Mouse (Mus musculus) mature B cell (primary cell): ENCODE data around the gene Ltbp1.

ENCODE experiments used
- in situ Hi-C: fragments of 300-500 bp; cut with MboI; formaldehyde crosslinking; loops from 2 replicates; pipeline ENCODE4 v1.14.3; 2019

Gene Ltbp1

DNA sequence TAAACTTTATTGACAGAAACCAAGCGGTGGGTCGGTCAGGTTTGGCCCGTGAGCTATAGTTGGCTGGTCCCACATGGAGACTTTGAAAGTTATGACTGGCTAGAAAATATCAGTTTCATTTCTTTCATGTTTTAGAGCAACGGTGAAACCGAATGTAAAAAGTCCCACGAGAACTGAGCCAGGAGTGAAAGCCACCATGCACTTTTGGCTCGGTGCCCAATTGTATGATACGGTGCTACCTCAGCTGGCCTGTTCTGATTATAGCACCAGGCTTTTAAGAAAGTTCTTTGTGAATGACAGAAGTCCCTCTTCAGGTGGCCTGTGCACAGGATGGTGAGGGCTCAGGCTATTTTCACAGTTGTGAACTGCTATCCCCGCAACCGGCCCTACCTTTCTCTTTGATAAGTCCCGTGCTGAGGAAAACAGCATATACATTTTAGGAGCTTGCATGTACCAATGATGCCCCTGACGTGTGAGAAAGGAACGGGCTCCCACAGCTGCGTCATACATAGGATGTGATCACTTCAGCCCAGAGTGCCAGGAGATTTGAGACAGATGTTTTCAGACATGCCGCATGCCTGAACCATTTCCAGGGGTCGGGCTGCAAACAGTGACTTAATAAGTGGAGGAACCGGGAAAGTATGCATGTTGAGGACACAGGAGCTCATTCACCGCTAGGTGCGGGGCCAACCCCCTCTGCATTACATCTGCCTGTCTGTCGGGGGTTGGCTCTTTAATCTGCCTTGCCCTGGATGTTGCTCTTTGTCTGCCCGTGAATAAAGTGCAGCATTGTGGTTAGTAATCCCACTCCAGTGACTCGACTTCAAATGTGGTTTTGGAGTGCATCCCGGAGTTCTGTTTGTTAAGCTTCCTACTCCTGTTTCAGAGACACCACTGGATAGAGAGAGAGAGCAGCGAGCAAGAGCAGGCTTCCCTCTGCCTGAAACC, 172.8 kb downstream of the Ltbp1 start:
- in situ Hi-C loops: no loop called here

DNA sequence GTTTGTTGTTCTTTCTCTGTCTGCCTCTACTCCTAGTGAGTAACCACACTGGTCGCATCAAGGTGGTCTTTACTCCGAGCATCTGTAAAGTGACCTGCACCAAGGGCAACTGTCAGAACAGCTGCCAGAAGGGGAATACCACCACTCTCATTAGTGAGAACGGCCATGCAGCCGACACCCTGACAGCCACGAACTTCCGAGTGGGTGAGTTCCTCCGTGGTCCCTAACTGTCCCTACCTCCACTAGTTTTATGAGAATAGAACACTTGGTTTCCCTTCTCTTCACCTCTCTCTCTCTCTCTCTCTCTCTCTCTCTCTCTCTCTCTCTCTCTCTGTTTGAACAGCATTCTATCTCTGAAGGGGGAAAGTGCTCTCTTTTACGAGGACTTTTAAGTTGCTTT, 173.6 kb downstream of the Ltbp1 start:
- in situ Hi-C loops: no loop called here

DNA sequence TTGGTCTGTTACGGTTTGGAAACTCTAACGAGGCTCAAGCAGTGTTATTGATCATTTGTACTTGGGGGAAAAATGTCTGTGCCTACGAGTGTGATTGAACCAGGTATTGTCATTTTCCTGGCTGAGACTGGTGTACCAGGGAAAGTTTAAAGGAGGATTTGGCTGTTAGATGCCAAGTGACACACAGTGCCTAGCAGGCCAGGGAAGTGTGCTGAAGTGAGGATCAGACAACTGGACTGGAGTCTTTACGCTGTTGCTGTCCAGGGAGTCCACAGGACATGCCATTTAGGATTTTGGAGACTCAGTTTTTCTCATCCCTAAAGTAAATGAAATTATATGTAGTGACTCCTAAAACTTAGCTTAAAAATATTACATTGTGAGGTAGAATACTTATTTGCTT, 174.9 kb downstream of the Ltbp1 start:
- in situ Hi-C loops: no loop called here

GRCm38 (mm10) chr17:75180956-75181588, 175.7 kb downstream of the Ltbp1 start:
- in situ Hi-C loops: no loop called here

DNA sequence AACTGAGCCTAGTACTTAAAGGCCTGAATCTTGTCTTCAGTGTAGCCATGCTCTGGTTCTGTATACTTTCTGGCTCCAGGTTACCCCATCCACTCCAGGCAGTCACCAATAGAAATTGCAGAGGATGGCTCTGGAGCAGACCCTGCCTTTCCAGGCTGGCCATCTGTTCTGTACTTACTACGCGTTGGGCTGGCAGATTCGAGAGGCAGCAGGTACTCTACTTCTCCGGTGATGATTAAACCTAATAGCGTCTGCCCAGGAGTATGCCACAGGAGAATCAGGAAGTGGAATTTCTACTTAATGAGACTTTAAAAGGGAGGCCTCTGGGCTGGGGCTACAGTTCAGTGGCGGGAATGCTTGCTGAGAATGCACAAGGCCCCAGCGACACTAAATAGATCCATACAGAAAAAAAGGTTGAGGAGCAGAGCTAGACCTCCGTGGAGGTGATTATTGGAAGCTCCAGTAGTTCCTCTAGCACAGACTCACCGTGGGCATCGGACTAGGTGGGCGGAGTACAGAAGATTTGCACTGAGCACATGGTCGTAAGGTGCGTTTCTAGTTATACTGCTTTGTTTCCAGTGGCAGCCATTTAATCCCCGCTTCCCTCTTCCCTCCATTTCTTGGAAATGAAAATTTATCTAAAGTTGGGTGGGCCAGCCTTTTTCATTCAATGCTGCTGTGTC, 177.1 kb downstream of the Ltbp1 start:
- in situ Hi-C loops: no loop called here

DNA sequence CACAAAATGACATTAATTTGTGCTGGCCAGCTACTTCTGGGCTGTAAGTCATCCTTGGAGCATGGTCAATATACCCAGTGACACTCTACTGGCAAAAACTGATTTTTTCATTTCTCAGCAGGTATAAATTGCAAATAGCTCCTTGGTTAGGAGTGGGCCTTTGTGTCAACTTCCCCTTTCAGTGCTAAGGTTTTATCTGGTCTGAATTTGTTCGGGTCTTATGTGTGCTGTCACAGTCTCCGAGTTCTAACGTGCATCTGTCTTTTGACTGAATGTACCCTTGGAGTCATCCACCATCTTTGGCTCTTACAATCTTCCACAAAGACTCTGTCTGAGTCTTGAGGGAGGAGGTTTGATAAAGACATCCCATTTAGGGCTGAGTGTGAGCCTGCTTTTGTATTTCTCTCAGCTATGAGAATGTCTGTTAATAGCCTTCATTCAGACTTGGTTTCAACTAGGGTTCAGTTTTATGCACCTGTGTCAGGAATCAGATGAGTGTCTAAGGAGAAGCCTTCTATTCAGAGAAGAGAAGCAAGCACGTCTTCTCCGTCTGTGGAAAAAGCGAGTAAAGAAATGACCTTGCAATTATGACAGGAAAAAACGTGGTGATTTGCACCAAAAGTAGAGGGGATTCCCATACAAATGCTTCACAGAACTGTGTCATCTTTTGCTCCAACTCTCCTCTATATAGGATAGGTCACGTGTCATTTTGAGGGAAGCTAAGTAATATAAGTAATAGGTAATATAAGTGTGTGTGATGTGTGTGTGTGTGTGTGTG, 181.6 kb downstream of the Ltbp1 start:
- in situ Hi-C loops: no loop called here

DNA sequence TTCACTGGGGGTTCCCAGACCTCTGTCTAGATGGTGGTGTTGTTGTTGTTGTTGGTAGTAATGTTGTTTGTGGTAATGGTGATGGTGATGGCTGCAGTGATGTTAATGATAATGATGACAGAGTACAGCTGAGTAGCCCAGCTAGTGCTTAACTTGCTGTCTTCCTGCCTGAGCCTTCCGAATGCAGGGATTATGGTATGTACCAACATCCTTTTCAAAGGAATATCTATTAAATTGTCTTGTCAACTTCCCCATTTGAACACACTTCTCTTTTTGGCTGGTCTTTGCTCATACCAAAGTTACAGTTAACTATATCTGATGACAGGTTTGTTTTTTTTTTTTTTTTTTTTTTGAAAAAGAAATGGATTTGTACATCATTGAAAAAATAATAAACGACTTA, 191.6 kb downstream of the Ltbp1 start:
- in situ Hi-C loops: no loop called here

DNA sequence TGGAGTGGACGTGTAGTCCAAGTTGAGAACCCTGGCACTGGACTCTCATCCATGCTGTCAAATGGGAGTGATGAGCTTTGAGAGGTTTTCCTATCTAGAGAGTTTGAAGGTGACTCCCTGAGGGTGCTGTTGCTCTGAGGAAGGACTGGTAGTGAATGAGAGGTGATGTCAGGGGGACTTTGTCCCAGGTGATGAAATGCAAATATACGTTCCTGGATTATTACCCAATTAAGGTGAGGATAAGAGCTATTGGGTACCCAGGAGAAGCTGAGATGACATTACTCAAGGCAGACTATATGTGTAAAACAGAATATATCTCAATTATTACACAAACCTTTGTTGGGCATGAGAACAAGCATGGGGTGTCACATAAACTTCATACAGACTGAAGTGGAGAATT, 193.4 kb downstream of the Ltbp1 start:
- in situ Hi-C loops: no loop called here

- in situ Hi-C loops: no loop called here
Measured at GRCm38 (mm10) chr17:75199694-75200093, 194.3 kb downstream of the Ltbp1 start.

DNA sequence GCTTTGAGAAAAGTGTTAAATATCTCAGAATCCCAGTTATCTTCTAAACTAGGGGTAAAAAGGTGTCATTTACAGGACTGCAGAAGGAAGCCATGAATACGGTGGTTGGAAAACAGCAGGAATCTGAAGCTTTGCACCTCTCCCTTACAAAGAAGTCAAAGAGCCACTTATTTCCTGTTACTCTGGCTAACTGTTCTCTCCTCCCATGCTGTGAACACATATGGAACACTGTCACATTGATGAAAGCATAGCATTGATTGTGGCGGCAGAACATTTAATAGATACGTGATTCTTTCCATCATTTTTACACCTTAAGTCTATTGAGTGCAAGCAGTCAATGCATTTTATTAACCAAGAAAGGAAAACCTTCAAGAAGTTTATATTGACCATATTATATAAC, 196.9 kb downstream of the Ltbp1 start:
- in situ Hi-C loops: no loop called here

DNA sequence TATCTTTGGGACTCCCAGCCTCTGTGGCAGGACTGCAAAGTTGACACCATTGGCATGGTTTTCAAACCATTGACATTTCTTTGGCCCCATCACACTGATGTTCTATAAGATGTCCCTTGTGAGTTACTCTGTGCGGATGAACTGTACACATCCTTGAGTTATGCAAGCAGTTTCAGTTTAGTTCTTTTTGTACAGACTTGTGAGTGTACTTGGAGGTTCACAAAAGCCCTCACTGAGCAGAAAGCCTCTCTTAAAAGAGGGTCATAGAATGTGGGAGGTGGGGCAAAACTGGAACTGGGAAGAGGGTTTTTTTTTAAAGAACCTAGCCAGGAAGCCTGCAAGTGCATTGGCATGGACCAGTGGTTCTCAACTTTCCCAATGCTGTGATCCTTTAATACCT, 198.7 kb downstream of the Ltbp1 start:
- in situ Hi-C loops: no loop called here

DNA sequence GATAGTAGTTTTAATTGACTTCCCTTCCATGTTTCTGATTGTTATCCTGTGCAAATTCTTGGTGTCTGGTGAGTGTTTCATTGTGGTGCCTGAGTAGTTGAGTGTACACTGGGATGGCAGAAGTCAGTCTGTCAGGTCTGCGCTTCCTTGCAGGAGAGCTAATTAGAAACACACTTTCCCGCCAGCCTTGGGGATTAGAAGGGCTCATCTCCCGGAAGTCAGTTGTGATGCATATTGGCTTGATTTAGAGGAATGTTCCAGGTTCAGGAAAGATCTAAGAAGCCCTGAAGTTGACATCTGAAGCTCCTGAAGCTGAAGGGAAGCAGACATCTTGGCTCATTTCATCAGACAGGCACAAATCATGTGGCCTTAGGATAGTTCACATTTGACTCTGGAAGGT, 200.9 kb downstream of the Ltbp1 start:
- in situ Hi-C loops: no loop called here

DNA sequence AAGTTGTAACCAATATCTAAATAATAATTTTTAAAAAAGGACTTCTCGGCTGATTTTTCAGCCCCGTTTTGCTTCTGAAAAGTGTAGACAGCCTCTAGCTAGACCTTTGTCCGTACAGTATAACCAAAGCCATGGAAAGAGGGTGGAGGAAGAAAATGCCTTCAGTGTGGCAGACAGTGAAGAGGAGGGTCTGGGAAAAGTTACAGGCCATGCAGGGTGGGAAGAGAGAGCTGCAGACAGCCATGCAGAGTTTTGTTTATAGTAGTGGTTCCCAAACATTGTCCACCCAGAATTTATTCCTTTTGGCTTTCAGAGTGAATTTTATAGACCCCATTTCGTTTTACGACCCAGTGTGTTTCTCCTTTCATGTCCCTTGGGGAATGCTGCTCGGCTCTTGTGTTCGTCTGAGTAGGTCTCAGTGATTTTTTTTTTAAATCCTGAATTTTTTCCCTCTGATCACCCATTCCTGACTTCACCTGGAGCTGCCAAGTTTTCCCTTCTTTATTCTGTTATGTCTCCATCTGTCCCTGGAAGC, 202.9 kb downstream of the Ltbp1 start:
- in situ Hi-C loops: no loop called here

DNA sequence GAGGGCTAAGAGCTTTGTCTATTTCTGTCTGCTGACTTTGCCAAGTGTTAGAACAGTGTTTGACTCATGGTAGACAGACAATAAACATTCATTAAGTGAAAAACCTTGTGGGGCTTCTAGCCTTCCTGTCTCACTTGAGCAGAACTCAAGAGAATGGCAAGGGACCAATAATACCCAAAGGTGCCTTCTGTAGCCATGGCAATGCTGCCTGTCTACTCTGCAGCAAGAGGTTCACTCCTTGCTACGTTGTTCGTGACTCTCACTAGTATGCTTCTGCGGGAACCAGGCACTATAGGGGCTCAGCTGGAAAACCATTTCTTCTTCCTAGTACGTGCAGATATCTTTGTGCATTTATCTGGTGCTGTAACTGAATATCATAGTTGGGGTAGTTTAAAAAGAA, 205.2 kb downstream of the Ltbp1 start:
- in situ Hi-C loops: no loop called here

GRCm38 (mm10) chr17:75216362-75216761, 211.0 kb downstream of the Ltbp1 start:
- in situ Hi-C loops: no loop called here

GRCm38 (mm10) chr17:75218700-75219099, 213.3 kb downstream of the Ltbp1 start:
- in situ Hi-C loops: no loop called here

DNA sequence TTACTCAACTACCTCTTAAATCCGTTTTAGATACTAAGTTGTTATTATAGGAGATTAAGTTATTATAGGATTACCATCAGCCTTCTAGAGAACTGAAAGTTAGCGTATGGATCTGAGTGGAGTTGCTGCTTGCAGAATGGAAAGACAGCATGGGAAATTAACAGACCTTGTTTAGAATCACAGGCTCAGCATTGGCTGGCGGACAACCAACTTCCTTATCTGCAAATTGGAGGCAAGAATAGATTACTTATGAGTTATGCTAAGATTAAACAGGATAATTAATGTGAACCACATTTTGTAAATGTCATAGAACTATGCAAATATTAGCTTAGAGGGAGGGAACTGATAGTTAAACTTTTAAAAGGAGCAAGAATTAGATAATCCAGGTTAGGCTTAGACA, 223.0 kb downstream of the Ltbp1 start:
- in situ Hi-C loops: no loop called here

- in situ Hi-C loops: no loop called here
Measured at GRCm38 (mm10) chr17:75233206-75233605, 227.8 kb downstream of the Ltbp1 start.

DNA sequence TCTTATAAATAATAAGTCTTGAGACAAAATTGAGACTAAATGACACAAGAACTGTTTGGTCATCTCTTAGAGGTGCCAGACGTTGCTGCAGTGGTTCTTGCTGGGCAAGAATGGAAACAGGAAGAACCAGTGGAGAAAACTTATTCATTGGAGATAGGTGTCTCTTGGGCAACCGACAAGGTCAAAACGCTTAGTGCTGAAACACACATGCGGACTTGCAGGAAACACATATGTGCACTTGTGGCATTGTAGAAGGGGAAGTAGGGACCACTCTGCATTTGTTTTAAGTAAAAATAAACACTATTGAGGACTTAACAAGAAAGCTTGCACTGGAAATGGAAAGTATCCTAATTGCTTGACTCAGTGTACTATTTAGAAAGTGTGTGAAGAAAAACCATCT, 228.6 kb downstream of the Ltbp1 start:
- in situ Hi-C loops: no loop called here

DNA sequence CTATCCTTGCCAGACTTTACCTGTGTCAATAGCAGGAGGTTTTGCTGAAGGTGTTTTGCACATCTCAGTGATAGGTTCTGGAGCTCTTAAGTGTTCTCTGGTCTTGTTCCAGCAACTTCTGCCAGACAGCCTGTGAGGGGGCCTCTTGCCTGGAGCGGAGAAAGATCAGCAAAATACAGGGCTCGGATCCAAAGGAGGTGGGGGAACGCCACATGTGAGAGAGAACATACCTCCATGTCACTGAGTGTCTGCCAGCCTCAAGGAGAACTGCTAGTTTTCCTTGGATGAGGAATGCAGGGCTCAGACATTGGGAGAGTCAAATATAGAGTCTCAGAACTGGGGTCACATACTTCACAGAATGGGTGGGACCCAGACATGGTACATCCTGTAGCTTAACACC, 230.4 kb downstream of the Ltbp1 start:
- in situ Hi-C loops: no loop called here

- in situ Hi-C loops: no loop called here
Measured at GRCm38 (mm10) chr17:75236543-75236942, 231.2 kb downstream of the Ltbp1 start.

- in situ Hi-C loops: no loop called here
Measured at GRCm38 (mm10) chr17:75237456-75237855, 232.1 kb downstream of the Ltbp1 start.
